18 mouse cellular contexts compared by ENCODE assay signal in the genomic region with DNA sequence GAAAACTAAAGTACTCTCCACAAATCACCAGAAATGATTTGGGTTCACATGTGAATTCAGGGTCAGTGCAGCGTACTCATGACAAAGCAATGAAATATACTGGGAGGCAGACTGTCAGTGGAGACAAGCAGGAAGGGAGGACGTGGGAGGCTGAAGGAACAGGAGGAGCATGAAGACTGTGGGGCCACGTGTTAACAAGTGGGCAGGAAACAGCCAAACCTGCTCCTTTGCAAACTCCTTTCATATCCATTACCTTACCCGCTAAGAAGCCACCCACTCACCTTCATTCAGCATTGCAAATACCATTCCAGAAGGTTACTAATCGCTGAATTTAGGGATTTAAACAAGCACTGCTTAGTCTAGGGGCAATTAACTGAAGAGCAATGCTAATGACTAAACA. TPM values are rescaled to one million over a fixed set of nuclear protein-coding genes. Genes with fewer than 3 reads are reported as not detected.
A peak's percentile ranks its signal among the peaks of the same experiment; 100 is the strongest.
DNase-seq lines count a peak whose midpoint lies in the region; TF ChIP-seq lines count a peak whose summit lies in the region.
"Had no signal": no experiment of that assay in that cellular context is flagged by ENCODE, and none has a peak within 500 bp of the region (broad histone marks: within the 10 kb centered on the region; RNA-seq: fewer than 3 reads in every experiment).

No protein-coding gene starts in this region.

- TF ChIP-seq POLR2A in kidney, adult 2 months (IDR thresholded peaks at IDR 0.05; ENCODE audit: low read depth, low read length): no peak

- H3K4me3 ChIP-seq in kidney, adult 2 months (ENCODE audit: insufficient read depth, low read depth, low read length): no peak overlapping the region
- H3K4me3 ChIP-seq: hindbrain, embryonic 12.5 days; limb, embryonic 13.5 days; midbrain, embryonic 13.5 days had no signal

- H3K27ac ChIP-seq in kidney, adult 2 months (ENCODE audit: insufficient read depth, low read depth, low read length): no peak overlapping the region
- H3K27ac ChIP-seq: hindbrain, embryonic 12.5 days; limb, embryonic 13.5 days; liver, embryonic 14.5 days; midbrain, embryonic 13.5 days had no signal

- DNase-seq in frontal cortex, adult 2 months (ENCODE audit: extremely low spot score in 1 of 2, low spot score in 1 of 2): peak; percentile 33 to 67
- no peak for DNase-seq in frontal cortex, postnatal 10 days (ENCODE audit: low spot score in 2 of 2)
- DNase-seq in kidney, postnatal 14 days: peak; percentile 5
- no peak for DNase-seq in kidney, adult 2 months
- DNase-seq in right cerebral cortex, adult 2 months (ENCODE audit: low spot score in 2 of 2): peak; percentile 50 to 60
- no peak for DNase-seq in right cerebral cortex, postnatal 4 days
- peak; percentile 68 for DNase-seq in telencephalon, adult 2 months (ENCODE audit: low read depth, low spot score)
- no peak for DNase-seq in adrenal gland, postnatal 10 days
- DNase-seq: cerebellum, postnatal 10 days; gastrocnemius, postnatal 10 days; heart, adult 18-20 months; layer of hippocampus, adult 9-11 months; retina, postnatal 1 day; thymus, postnatal 25 days had no signal

- no peaks in the 10 kb centered on the region for H3K4me1 ChIP-seq in kidney, adult 2 months (ENCODE audit: control insufficient read depth, insufficient read depth, low read length)
- H3K4me1 ChIP-seq: hindbrain, embryonic 12.5 days; limb, embryonic 13.5 days; midbrain, embryonic 13.5 days had no signal

- WGBS in kidney, adult 2 months: 29% methylated on average over 5 of the region's 5 CpGs

- no peak for TF ChIP-seq CTCF in kidney, adult 2 months (conservative IDR thresholded peaks at IDR 0.05; ENCODE audit: insufficient read depth, insufficient read length, low read depth, low read length)

- peaks cover 2% of the 10 kb centered on the region for H3K36me3 ChIP-seq in kidney, adult 2 months (ENCODE audit: control insufficient read depth, insufficient read depth, low read length)

- no peaks in the 10 kb centered on the region for H3K27me3 ChIP-seq in kidney, adult 2 months (replicated peaks; ENCODE audit: control insufficient read depth, insufficient read depth, low read length)
- H3K27me3 ChIP-seq: hindbrain, embryonic 12.5 days; limb, embryonic 13.5 days; midbrain, embryonic 13.5 days had no signal

RNA-seq across cellular contexts. Expression of gene Ccser2, which starts 25.9 kb away (rescaled TPM):
- polyA plus RNA-seq in frontal cortex, adult 2 months (2012; rRNA removed): 54.0 and 57.0 TPM in 2 replicates
- polyA plus RNA-seq in kidney, adult 2 months (2012; rRNA removed): 74.9 and 75.0 TPM in 2 replicates
- 10 to 100 TPM; 33.4 to 38.3 TPM for total RNA-seq in adrenal gland, postnatal 10 days (2021)

Comparison
In these comparisons a context has a peak if more than half of its experiments do, and no peak if none do; other contexts are left out.
1. DNase-seq: peak in frontal cortex, adult 2 months (2 of 2), kidney, postnatal 14 days (single experiment), right cerebral cortex, adult 2 months (2 of 2) and telencephalon, adult 2 months (single experiment); none in frontal cortex, postnatal 10 days (0 of 2), kidney, adult 2 months (single experiment), right cerebral cortex, postnatal 4 days (single experiment) and adrenal gland, postnatal 10 days (single experiment).